Mouse (Mus musculus) midbrain, embryonic 11.5 days (tissue): ENCODE results near the gene Olfr871. TPM values are rescaled to one million over a fixed set of nuclear protein-coding genes. Genes with fewer than 3 reads are reported as not detected.

Experiments used
- polyA plus RNA-seq: library from polyadenylated mRNA; unstranded; fragments of >200 nt; fragmentation: Nextera tagmentation; extraction: Ambion mirVana; gene quantifications from 2 replicates; pipeline ENCODE4 v1.2.1, GENCODE M21; 2014

Gene Olfr871
- polyA plus RNA-seq, 1 experiment from 2014 or later = not detected

Other genes starting within 250 kb of the Olfr871 start
- not detected in 2 replicates for gene Olfr866, start 184.2 kb upstream of the Olfr871 start, polyA plus RNA-seq
- gene Olfr867, start 154.6 kb upstream of the Olfr871 start, polyA plus RNA-seq = not detected in 2 replicates
- gene Olfr868, start 113.6 kb upstream of the Olfr871 start, polyA plus RNA-seq = not detected in 2 replicates
- not detected in 2 replicates for gene Olfr869, start 83.2 kb upstream of the Olfr871 start, polyA plus RNA-seq
- not detected in 2 replicates for gene Olfr870, start 38.1 kb upstream of the Olfr871 start, polyA plus RNA-seq
- gene Olfr872, start 24.9 kb downstream of the Olfr871 start, polyA plus RNA-seq = not detected in 2 replicates
- not detected in 2 replicates for gene Olfr39, start 70.1 kb downstream of the Olfr871 start, polyA plus RNA-seq
- not detected in 2 replicates for gene Olfr873, start 86.3 kb downstream of the Olfr871 start, polyA plus RNA-seq
- gene Olfr18, start 123.9 kb downstream of the Olfr871 start, polyA plus RNA-seq = 0.05 TPM in 1 of 2 replicates, not detected in the other
- 35.6 and 38.2 TPM in 2 replicates for gene Zfp560, start 173.0 kb downstream of the Olfr871 start, polyA plus RNA-seq
- gene Zfp26, start 248.0 kb downstream of the Olfr871 start, polyA plus RNA-seq = 30.9 and 34.9 TPM in 2 replicates